Mouse (Mus musculus): ENCODE measurements around the gene Fam92a. TPM values are rescaled to one million over a fixed set of nuclear protein-coding genes. Genes with fewer than 3 reads are reported as not detected.
"Not testable (repeated sequence)": the region's sequence is repeated elsewhere in the genome, so short reads cannot be mapped to it uniquely, and the experiment has no call there.

The Fam92a gene
- total RNA-seq (2022) = 10 to 100 TPM; 67.1 to 87.1 (median 75.7) TPM

DNA sequence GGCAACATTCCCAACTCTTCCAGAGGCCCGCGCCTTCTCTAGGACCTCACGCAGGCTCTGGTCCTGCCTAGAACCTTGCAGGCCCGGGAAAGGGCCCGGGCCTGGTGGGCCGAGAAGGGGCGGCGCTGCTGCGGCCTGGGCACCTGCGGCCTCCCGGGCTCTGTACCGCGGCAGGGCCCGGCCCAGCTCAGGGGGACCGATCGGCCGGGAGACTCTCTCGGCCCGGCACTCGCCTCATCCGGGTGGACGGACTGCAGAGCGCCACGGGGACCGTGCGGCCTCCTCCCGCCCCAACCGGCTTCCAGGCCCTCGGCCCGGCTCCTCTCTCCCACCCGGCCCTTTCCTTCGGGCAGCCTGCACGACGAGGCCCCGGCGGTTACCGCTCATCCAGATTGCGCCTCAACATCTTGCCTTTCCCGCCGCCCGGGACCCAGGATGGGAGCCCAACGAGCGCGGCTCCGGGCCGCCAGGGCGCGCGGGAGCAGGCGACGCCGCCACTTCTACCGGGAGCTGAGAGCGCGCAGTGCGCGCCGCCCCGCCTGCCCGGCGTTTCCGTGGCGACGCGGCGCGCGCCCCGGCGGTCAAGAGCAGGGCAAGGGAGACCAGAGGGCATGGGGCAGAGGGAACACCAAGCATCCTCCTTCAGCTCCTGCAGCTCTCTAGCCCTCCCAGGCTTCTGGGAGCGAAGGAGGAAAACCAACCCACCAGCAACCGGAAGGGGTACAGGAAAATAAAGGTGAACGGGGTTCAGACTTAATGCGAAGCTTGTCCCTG, at the start of gene Fam92a:
Fam92a (minus strand) TSS at position 698 of the 774 bp plus-strand sequence.
- peak; percentile 45 to 54 for DNase-seq (ENCODE audit: low spot score in 2 of 2)

DNA sequence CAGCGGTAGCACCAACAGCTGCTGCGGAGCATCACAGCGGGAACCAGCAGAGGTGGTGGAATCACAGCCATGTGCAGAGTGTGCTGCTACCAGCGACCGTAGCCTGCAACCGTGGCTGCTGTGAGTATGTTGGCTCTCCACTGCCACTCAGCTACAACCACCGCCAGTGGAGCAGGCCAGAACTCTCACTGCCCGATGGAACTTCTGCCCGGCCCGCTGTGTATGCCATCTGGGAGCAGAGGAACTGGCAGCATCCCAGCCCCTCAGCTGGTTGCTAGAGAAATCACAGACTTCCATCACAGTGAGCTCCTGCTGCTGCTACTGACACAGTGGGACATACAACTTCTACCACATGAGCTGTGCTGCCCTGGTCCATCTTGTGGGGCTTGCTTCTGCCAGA, 7.2 kb upstream of the Fam92a start:
- DNase-seq (ENCODE audit: low spot score in 2 of 2) = peak; percentile 16 to 49

DNA sequence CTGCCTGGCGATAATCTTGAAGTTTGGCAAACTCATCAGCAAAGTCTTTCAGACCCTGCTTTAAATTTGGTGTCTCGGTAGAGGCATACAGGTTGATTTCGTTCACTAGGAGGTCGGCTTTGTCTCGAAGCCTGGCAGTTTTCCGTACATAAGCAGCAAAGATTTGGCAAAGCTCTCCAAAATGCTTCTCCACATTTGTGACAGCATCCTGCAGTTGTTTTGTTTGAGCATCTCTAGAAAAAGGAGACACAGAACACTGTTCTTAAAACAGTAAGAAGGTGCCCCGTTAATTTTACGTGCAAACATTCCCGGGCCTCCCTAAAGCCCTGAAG, 863 bp downstream of the Fam92a start:
- DNase-seq (ENCODE audit: low spot score in 2 of 2) = no peak

- no peak for DNase-seq (ENCODE audit: low spot score in 2 of 2)
Measured at GRCm38 (mm10) chr4:12147660-12148059, 24.2 kb downstream of the Fam92a start.

DNA sequence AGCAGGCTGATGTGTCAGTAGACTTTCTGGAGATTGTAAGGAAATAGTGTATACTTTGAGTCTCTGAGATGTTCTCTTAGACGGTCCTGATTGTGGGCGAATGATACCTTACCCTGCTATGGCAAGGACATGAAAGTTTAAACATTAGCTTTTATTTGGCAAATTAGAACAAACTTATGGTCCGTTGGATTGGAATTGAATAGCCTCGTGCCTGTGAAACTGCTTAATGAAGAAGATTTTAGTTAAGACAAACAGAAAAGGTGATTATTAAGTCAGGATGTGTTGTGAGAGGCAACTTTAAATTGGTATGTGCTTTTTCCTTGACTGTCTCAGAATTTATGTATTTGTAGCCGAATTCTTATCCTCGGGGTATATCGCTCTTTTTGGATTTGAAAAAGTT, 30.3 kb downstream of the Fam92a start:
- DNase-seq (ENCODE audit: low spot score in 2 of 2) = not testable (repeated sequence)

GRCm38 (mm10) chr4:12140592-12141062, 31.2 kb downstream of the Fam92a start:
- DNase-seq (ENCODE audit: low spot score in 2 of 2) = not testable (repeated sequence)

- DNase-seq (ENCODE audit: low spot score in 2 of 2) = peak; percentile 68 to 70
Measured at GRCm38 (mm10) chr4:12140141-12140567, 31.7 kb downstream of the Fam92a start, which contains the start of gene Rbm12b1. TSS of gene Rbm12b1 (plus strand) at chr4:12140264.

Other genes with a start within 250 kb of the Fam92a start
- gene Gm10604, start 190.8 kb downstream of the Fam92a start, total RNA-seq (2022) = not detected
- gene Rbm12b2, start 82.6 kb downstream of the Fam92a start, total RNA-seq (2022) = 10 to 100 TPM; 13.8 to 16.7 (median 16.0) TPM
- 10 to 100 TPM; 12.0 to 16.7 (median 14.6) TPM for gene Rbm12b1, start 31.8 kb downstream of the Fam92a start, total RNA-seq (2022)